Mouse (Mus musculus) ES-Bruce4 (cell line): ENCODE data around the gene Car5a.

ENCODE experiments used
- CTCF ChIP-seq: IDR thresholded peaks from one replicate; pipeline ENCODE4 v1.8.1; 2011; ENCODE audit warnings: low read depth, low read length
- EP300 ChIP-seq: IDR thresholded peaks from 2 replicates; pipeline ENCODE4 v1.6.1; 2011; ENCODE audit warnings: low read depth, low read length; ENCODE audit not compliant: insufficient read depth

- TF ChIP-seq CTCF (no peak), EP300 (no peak)
Measured at GRCm38 (mm10) chr8:121952122-121952521, 7.4 kb upstream of the Car5a start.
